Mouse (Mus musculus) heart, postnatal 10 days (tissue): ENCODE data around the gene Asb18. TPM values are rescaled to one million over a fixed set of nuclear protein-coding genes. Genes with fewer than 3 reads are reported as not detected.
A peak's percentile ranks its signal among the peaks of the same experiment; 100 is the strongest.

Experiments used
- DNase-seq, 2 experiments: peaks; one replicate each; pipeline ENCODE4 v3.0.0; 2021
- intact Hi-C: fragments of 180-260 bp; cut with DNase I; formaldehyde crosslinking; loops from one replicate; pipeline ENCODE4 v1.15.1; 2025
- total RNA-seq, 2 experiments: library from RNA; stranded (reverse); gene quantifications; 2 replicates each; pipeline ENCODE4 v1.2.3; 2021

The Asb18 gene
- total RNA-seq, 2 experiments from 2014 or later: 6.3 to 8.0 TPM

GRCm38 (mm10) chr1:89974541-89974940, 39.9 kb downstream of the Asb18 start:
- no peak for DNase-seq
- intact Hi-C loops: no loop called here

DNA sequence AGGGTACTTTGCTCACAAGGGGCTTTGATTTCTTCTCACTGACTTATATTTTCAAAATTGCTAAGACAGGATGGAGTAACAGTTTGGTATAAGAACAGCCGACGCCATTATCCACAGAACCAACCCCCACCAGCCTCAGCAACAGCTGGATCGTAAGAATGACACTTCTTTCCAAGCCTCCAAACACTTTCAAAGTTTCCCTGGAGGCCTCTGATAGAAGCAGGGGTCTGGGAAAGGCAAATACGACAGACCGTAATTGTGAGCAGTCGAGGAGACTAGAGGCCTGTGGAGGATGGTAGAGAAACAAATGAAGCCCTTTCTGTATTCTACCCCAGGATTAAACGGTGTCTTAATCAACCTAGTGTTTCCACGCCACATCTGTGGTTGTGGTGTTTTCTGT, 42.6 kb downstream of the Asb18 start:
- no peak for DNase-seq
- intact Hi-C loops: no loop called here

- intact Hi-C loops: no loop called here
- no peak for DNase-seq
Observed at GRCm38 (mm10) chr1:89969714-89970110, 44.8 kb downstream of the Asb18 start.

GRCm38 (mm10) chr1:89969072-89969713, 45.3 kb downstream of the Asb18 start:
- DNase-seq: no peak
- intact Hi-C loops: no loop called here

DNA sequence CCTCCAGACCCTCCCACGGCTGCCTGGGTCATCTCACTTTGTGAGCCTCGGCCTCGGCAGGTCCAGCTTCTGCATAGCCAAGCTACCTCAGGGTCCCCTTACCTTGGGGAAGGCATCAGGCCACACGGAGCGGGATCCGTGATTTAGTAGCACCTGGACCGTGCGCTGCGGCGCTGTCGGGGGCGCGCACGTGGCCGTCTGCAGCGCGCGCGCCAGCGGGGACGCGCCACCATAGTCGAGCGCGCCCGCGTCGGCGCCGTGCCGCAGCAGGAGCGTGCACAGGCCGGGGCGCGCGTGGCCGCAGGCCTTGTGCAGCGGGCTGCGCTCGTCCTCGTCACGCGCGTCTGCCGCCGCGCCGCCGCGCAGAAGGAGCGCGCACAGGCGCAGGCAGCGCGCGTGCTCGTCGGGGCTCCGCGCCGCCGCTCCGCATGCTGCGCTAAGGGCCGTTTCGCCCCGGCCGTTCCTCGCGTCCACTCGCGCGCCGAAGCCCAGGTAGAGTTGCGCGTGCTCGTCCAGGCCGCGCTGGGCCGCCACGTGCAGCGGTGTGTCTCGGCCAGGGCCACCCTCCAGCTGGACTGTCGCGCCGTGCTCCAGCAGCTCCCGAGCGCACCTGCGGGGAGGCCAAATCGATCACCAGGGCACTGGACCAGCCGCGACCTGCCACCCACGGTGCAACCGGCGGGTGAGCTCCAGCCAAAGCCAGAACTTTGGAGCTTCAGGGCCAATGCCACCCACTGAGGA, 46.2 kb downstream of the Asb18 start:
- DNase-seq: peak; percentile 23 to 30
- intact Hi-C loops: no loop called here

DNA sequence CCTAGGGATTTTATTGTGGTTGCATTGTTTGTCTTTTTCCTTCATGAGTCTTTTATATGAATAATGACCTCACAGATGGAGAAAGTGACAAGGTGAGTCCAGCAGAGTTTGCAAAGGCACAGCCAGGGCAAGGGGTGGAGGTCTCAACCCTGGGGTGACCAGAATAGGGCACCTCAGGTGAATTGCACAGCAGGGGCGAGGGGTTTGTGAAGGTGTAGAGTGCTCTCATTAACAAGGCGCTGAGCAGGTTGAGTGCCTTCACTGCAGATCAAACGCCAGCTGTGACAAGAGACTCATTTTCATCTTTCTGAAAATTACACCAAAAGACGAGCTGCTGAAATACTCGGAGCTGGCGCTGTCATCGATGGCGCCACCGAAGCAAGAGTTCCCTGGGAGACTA, 46.9 kb downstream of the Asb18 start:
- intact Hi-C loops: no loop called here
- DNase-seq: no peak

GRCm38 (mm10) chr1:89964426-89964825, 50.0 kb downstream of the Asb18 start:
- intact Hi-C loops: no loop called here
- no peak for DNase-seq

DNA sequence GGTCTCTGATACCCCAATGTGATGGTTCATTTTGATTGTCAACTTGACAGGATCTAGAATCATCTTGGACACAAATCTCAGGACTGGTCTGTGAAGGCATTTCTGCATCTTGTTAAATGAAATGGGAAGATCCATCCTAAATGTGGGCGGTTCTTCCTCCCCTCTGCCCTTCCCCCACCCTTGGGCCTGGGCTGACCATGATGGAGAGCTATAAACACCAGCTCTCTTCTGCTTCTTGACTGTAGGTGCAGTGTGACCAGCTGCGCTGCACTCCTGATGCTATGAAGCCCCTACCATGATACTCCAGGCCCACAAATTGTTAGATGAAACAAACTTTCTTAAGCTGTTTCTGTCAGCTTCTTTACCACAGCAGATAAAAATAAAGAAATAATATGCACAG, 51.2 kb downstream of the Asb18 start:
- intact Hi-C loops: no loop called here
- no peak for DNase-seq

DNA sequence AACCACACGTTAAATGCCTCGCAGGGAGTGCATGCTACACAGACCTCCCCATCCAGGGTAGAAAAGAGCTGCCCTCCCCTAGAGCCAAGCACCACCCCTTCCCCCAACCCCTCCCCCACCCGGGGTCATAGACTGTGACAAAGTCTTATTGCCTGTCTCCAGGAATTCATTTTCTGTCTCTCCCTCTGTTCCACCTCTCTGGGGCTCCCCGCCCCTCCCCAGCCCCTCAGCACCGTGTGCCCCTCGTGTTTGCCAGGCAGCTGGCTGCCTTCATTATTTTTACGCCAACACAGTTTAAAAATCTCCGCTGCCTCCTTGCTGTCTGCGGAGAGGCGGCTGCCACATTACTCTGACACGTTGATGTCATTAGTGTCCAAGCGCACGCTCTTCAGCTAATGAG, 52.4 kb downstream of the Asb18 start:
- intact Hi-C loops: no loop called here
- DNase-seq: no peak

- DNase-seq: no peak
Observed at GRCm38 (mm10) chr1:89959393-89959792, 55.1 kb downstream of the Asb18 start.

GRCm38 (mm10) chr1:89943202-89943601, 71.3 kb downstream of the Asb18 start:
- peak; percentile 82 to 90 for DNase-seq
- intact Hi-C loops: loop anchor here (1.0 to 5.0 kb wide), 6 partner anchors 86 to 406 kb away; no protein-coding TSS in a partner anchor

More at GRCm38 (mm10) chr1:89959393-89959792, 55.1 kb downstream of the Asb18 start:
- intact Hi-C loops: no loop called here

- no peak for DNase-seq
- intact Hi-C loops: loop anchor here (2.0 to 5.0 kb wide), 5 partner anchors 85 to 405 kb away; no protein-coding TSS in a partner anchor
Observed at GRCm38 (mm10) chr1:89942395-89942976, 72.0 kb downstream of the Asb18 start.

DNA sequence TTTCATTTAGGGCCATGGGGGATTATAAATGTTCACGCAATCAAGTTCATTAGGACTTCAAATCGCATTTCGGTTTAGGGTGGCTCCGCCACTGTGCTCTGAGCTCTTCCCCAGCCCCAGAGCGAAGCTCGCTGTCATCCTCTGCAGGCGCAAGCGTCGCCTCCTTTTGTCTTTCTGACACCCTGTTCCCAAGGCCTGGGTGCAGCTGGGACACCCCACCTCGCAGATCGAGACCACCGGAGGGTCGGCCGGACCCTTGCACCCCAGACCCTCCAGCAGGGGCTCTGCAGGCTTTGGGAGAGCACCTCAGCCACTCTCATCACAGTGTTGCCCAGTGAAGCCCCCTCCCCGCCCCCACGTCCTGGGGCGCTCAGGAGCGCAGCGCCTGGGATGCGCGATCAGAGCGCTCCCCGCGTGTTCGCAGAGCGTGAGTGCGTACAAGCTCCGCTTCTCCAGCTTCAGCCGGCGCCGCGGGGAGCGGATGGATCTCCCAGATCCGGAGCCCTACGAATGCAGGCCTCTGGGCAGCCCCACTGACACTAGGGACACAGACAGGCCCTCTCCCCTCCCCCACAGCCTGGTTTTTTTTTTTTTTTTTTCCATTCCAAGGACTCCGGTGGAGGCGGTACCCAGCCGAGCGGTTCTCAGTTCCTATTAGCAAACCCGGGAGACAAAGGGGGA, 72.6 kb downstream of the Asb18 start:
- DNase-seq: peak in 1 of 2 experiments; percentile 23
- intact Hi-C loops: loop anchor here (2.0 to 5.0 kb wide), 5 partner anchors 85 to 405 kb away; no protein-coding TSS in a partner anchor

GRCm38 (mm10) chr1:89940961-89941524, 73.4 kb downstream of the Asb18 start:
- intact Hi-C loops: loop anchor here (5.0 kb wide), 4 partner anchors 84 to 404 kb away; no protein-coding TSS in a partner anchor

GRCm38 (mm10) chr1:89939981-89940726, 74.3 kb downstream of the Asb18 start:
- intact Hi-C loops: loop anchor here (5.0 to 10.0 kb wide), 5 partner anchors 83 to 705 kb away; no protein-coding TSS in a partner anchor

More at GRCm38 (mm10) chr1:89940961-89941524, 73.4 kb downstream of the Asb18 start:
- DNase-seq: no peak

GRCm38 (mm10) chr1:89939596-89939960, 74.9 kb downstream of the Asb18 start:
- DNase-seq: no peak
- intact Hi-C loops: loop anchor here (10.0 kb wide), 1 partner anchor 705 kb away; no protein-coding TSS in a partner anchor

More at GRCm38 (mm10) chr1:89939981-89940726, 74.3 kb downstream of the Asb18 start:
- DNase-seq: peak; percentile 76 to 89

- no peak for DNase-seq
- intact Hi-C loops: loop anchor here (10.0 kb wide), 1 partner anchor 704 kb away; no protein-coding TSS in a partner anchor
Observed at GRCm38 (mm10) chr1:89938884-89939595, 75.4 kb downstream of the Asb18 start.

DNA sequence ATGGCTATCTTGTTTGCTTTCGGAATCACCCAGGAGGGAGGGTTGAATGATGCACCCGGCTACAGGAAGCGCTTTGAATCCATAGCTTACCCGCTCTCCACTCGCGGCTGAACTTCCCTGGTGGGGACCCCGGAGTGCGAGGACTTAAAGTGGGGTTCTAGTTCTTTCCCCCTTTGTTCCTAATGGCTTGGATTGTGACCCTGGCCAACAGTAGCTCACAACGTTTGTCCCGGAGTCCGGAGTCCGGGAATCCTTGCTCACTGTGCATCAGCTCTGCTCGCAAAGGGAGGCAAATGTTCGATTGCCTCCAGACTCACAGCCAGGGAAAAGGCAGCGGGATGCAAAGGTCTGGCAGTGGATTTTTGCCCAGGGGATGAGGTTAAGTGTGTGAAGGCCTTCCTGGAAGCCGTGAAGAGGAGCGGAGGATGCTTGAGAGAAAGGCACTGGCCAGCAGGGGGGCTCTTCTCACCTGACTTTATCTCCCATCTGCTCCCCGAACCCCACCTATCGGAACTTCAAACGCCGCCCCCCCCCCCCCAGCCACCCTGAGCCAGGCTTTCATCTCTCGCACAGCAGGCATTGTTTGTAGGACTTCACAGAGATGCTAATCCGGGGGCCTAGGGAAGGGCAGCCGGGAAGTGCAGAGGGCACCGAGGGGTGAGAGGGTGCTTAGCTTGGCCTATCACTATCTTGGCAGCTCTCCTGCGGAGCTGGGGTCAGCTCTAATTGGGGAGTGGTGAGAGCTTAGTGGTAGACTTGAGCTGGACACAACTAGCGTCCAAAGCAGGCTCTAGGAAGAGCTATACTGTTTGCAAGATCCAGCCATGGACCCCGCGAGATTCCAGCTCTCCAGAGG, 78.7 kb downstream of the Asb18 start:
- intact Hi-C loops: loop anchor here (10.0 kb wide), 1 partner anchor 701 kb away; no protein-coding TSS in a partner anchor
- DNase-seq: no peak
